Mouse (Mus musculus): ENCODE data around the gene Map3k11. TPM values are rescaled to one million over a fixed set of nuclear protein-coding genes. Genes with fewer than 3 reads are reported as not detected.
A peak's percentile ranks its signal among the peaks of the same experiment; 100 is the strongest.

Map3k11 gene
- polyA plus RNA-seq (2015; fragmentation: Nextera tagmentation; extraction: Ambion mirVana): 19.2 and 20.5 TPM in 2 replicates

GRCm38 (mm10) chr19:5688200-5689087 lies at the start of gene Map3k11, which contains the start of gene Pcnx3:
Map3k11 (plus strand) TSS chr19:5688742.
Pcnx3 (minus strand) TSS chr19:5688908.
- under 1% methylated on average over 69 of the region's 69 CpGs for WGBS
- H3K9me3 ChIP-seq: no peaks in the 10 kb centered on the region
- peak; percentile 88 for ATAC-seq (ENCODE audit: insufficient number of reproducible peaks, insufficient read depth, low FRiP score, low TSS enrichment, low read depth)
- peaks cover 59% of the 10 kb centered on the region for H3K36me3 ChIP-seq
- H3K9ac ChIP-seq: peak within 1 kb of the TSS; percentile 94
- peak within 1 kb of the TSS; percentile 100 for H3K4me2 ChIP-seq
- H3K27ac ChIP-seq: peak within 1 kb of the TSS; percentile 94
- H3K27me3 ChIP-seq: no peaks in the 10 kb centered on the region
- peak within 1 kb of the TSS; percentile 97 for H3K4me3 ChIP-seq
- H3K4me1 ChIP-seq: peaks cover 46% of the 10 kb centered on the region

- 75% methylated on average over 9 of the region's 9 CpGs for WGBS
- Histone ChIP-seq H3K27me3 (no peaks in the 10 kb centered on the region), H3K27ac (no peak overlapping the region), H3K4me1 (peaks cover 18% of the 10 kb centered on the region), H3K36me3 (peaks cover 68% of the 10 kb centered on the region), H3K4me3 (no peak overlapping the region), H3K9ac (no peak overlapping the region), H3K9me3 (no peaks in the 10 kb centered on the region), H3K4me2 (no peak overlapping the region)
- no peak for ATAC-seq (ENCODE audit: insufficient number of reproducible peaks, insufficient read depth, low FRiP score, low TSS enrichment, low read depth)
These were observed 48.2 kb upstream of the Map3k11 start for GRCm38 (mm10) chr19:5640339-5640738.

DNA sequence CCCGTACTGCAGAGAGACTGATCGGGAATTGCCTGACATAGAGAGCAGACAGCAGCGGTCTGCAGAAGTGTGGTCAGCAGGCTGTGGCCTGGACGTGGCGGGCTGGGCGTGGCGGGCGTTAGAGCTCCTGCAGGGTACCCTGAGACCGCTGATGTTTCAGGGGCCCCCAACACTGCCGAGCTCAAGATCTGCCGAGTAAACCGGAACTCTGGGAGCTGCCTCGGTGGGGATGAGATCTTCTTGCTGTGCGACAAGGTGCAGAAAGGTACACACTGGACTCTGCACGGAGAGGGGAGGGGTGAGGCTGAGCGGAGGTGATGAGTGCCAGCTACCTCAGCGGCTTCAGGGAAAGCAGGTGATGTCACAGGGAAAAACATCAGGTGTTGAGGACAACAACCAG lies 47.5 kb upstream of the Map3k11 start:
- H3K4me3 ChIP-seq: no peak overlapping the region
- no peaks in the 10 kb centered on the region for H3K27me3 ChIP-seq
- 95% methylated on average over 17 of the region's 17 CpGs for WGBS
- H3K9ac ChIP-seq: no peak overlapping the region
- no peak overlapping the region for H3K27ac ChIP-seq
- H3K36me3 ChIP-seq: peaks cover 75% of the 10 kb centered on the region
- no peak overlapping the region for H3K4me2 ChIP-seq
- ATAC-seq (ENCODE audit: insufficient number of reproducible peaks, insufficient read depth, low FRiP score, low TSS enrichment, low read depth): no peak
- no peaks in the 10 kb centered on the region for H3K9me3 ChIP-seq
- peaks cover 18% of the 10 kb centered on the region for H3K4me1 ChIP-seq

DNA sequence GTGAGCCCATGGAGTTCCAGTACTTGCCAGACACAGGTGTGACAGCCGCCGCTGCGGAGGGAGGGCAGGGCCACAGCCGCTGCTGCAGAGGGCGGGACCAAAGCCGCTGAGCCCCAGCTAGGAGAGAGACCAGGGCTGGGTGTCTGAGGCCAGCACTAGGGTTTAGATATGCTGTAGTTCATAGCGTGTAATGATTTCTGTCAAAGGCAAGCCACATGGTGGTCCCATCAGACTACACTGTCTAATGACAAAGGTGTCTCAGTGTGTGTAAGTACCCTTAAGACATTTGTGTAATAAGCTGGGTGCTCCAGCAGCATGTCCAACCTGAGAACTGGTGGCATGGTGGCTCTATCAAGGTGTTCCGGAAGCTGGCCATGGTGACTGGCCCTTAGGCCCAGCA lies 46.9 kb upstream of the Map3k11 start:
- Histone ChIP-seq H3K4me3 (no peak overlapping the region), H3K9ac (0 out of 2 replicates have a peak overlapping the region, but pooled peaks have one; percentile 32), H3K4me1 (peaks cover 16% of the 10 kb centered on the region), H3K9me3 (no peaks in the 10 kb centered on the region), H3K36me3 (peaks cover 81% of the 10 kb centered on the region), H3K27ac (no peak overlapping the region), H3K4me2 (no peak overlapping the region), H3K27me3 (no peaks in the 10 kb centered on the region)
- ATAC-seq (ENCODE audit: insufficient number of reproducible peaks, insufficient read depth, low FRiP score, low TSS enrichment, low read depth): no peak
- 91% methylated on average over 8 of the region's 8 CpGs for WGBS

DNA sequence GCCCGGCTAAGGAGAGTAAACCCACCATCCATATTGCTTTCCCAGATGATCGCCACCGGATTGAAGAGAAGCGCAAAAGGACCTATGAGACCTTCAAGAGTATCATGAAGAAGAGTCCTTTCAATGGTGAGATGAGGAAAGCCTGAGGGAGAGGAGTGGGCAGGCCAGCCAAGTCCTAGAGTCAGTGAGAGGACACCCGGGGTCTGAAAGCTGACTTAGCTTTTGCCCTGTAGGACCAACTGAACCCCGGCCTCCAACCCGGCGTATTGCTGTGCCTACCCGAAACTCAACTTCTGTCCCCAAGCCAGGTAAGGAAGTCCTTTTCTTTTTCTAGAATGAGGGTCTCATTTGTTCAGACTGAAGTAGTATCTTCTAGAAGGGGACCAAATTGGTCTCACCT lies 43.3 kb upstream of the Map3k11 start:
- 95% methylated on average over 9 of the region's 9 CpGs for WGBS
- Histone ChIP-seq H3K9me3 (no peaks in the 10 kb centered on the region), H3K9ac (no peak overlapping the region), H3K27me3 (no peaks in the 10 kb centered on the region), H3K36me3 (peaks cover 80% of the 10 kb centered on the region), H3K27ac (no peak overlapping the region), H3K4me1 (peaks cover 15% of the 10 kb centered on the region), H3K4me2 (no peak overlapping the region), H3K4me3 (no peak overlapping the region)
- ATAC-seq (ENCODE audit: insufficient number of reproducible peaks, insufficient read depth, low FRiP score, low TSS enrichment, low read depth): no peak

DNA sequence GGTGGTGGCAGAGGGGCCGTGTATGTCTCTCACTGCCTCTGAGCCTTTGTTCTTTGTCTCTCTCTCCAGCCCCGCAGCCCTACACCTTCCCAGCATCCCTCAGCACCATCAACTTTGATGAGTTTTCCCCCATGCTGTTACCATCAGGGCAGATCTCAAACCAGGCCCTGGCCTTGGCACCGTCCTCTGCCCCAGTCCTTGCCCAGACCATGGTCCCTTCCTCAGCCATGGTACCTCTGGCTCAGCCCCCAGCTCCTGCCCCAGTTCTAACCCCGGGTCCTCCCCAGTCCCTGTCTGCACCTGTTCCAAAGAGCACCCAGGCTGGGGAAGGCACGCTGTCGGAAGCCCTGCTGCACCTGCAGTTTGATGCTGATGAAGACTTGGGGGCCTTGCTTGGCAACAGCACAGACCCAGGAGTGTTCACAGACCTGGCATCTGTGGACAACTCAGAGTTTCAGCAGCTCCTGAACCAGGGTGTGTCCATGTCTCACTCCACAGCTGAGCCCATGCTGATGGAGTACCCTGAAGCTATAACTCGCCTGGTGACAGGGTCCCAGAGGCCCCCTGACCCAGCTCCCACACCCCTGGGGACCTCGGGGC lies 41.7 kb upstream of the Map3k11 start:
- H3K27me3 ChIP-seq: no peaks in the 10 kb centered on the region
- no peak overlapping the region for H3K4me2 ChIP-seq
- no peak for ATAC-seq (ENCODE audit: insufficient number of reproducible peaks, insufficient read depth, low FRiP score, low TSS enrichment, low read depth)
- no peak overlapping the region for H3K4me3 ChIP-seq
- peaks cover 80% of the 10 kb centered on the region for H3K36me3 ChIP-seq
- H3K9ac ChIP-seq: no peak overlapping the region
- H3K4me1 ChIP-seq: peaks cover 15% of the 10 kb centered on the region
- no peak overlapping the region for H3K27ac ChIP-seq
- 91% methylated on average over 8 of the region's 8 CpGs for WGBS
- H3K9me3 ChIP-seq: no peaks in the 10 kb centered on the region

DNA sequence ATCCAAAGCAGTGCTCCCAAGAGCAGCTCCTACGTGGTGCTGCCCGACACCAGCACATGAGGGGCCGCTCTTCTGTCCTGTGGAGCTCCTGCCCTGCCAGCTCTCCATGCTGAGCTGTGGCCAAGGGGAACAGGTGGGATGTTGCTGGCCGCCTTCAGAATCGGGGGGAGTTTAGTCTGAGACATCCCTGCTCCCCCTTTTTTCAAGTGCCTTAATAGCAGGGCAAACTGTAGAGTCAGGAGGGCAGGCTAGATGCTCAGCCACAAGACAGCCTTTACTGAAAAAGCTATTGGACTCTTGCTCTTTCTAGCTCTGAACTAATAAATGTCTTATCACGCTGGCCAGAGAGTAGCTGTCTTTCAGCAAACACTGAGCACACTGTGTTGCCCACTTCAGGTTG lies 40.8 kb upstream of the Map3k11 start:
- Histone ChIP-seq H3K36me3 (peaks cover 79% of the 10 kb centered on the region), H3K9ac (no peak overlapping the region)

DNA sequence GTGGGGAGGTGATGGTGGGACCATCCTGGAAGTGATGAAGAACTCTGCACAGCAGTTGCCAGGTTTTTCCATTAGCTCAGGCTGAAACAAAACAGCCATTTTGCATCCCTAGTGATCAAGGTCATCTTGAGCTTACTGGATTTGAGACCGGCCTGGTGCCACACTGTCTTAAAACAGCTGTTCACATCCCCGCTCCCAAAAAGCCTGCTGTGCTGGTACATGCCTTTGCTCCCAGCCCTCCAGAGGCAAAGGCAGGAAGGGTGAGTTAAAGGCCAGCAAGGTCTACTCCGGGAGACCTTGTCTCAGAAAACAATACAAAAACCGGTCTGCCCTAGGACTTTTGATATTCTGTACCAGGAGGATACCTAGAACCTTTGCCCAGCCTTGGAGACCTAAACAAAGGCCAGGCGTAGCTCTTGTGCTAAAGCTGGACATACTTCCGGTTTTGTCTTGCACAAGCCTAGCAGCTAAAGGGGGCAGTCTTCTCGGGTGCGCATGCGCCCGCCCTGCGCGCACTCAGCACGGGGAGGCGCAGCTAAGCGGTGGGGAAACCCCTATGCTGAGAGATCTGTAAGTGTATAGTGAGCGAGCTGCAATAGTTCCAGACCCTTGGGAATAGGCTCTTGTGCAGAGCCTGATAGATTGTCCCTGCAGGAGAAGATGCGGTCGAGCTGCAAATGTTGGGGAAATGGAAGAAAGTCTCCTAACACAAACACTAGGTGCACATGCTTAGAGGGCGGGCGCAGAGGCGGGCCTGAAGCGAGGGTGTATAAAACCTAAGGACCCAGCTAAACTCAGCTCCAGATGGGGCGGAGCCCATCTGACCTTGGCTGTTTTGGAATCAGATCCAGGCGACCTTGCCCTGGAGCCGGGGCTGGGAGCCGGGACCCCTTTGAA lies 39.9 kb upstream of the Map3k11 start:
- Histone ChIP-seq H3K4me1 (peaks cover 15% of the 10 kb centered on the region), H3K4me3 (peak overlapping the region; percentile 39), H3K4me2 (peak overlapping the region; percentile 67), H3K27me3 (peaks cover under 1% of the 10 kb centered on the region), H3K27ac (peak overlapping the region; percentile 87), H3K9me3 (no peaks in the 10 kb centered on the region), H3K36me3 (peaks cover 71% of the 10 kb centered on the region), H3K9ac (peak overlapping the region; percentile 67)
- 12% methylated on average over 26 of the region's 26 CpGs for WGBS
- ATAC-seq (ENCODE audit: insufficient number of reproducible peaks, insufficient read depth, low FRiP score, low TSS enrichment, low read depth): peak; percentile 78

More for the DNA sequence above, 40.8 kb upstream of the Map3k11 start:
- Histone ChIP-seq H3K4me1 (peaks cover 15% of the 10 kb centered on the region), H3K27me3 (no peaks in the 10 kb centered on the region), H3K4me2 (no peak overlapping the region), H3K4me3 (no peak overlapping the region), H3K9me3 (no peaks in the 10 kb centered on the region), H3K27ac (no peak overlapping the region)
- ATAC-seq (ENCODE audit: insufficient number of reproducible peaks, insufficient read depth, low FRiP score, low TSS enrichment, low read depth): no peak
- WGBS: 93% methylated on average over 6 of the region's 6 CpGs

DNA sequence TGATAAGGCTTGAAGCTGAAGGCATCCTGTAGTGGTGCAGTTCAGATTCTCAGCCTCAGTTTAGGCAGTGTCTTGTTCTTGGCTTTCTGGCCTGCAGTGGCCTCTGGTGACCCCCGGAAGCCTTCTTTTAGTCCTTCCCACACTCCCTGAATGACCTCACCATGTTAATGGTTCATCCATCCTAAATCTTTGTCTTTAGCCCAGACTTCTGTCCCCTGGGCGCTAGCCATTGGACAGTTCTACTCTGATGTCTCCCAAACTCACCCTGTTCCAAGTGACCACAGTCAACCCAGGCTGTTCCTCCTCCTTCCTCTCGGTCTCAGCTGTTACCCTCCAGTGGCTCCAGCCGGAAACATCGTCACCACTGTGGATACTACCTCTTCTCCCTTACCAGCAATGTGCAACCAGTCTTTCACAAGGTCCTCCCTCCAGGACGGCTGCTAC lies 39.2 kb upstream of the Map3k11 start:
- no peak for ATAC-seq (ENCODE audit: insufficient number of reproducible peaks, insufficient read depth, low FRiP score, low TSS enrichment, low read depth)
- Histone ChIP-seq H3K36me3 (peaks cover 65% of the 10 kb centered on the region), H3K4me3 (peak overlapping the region; percentile 39)

DNA sequence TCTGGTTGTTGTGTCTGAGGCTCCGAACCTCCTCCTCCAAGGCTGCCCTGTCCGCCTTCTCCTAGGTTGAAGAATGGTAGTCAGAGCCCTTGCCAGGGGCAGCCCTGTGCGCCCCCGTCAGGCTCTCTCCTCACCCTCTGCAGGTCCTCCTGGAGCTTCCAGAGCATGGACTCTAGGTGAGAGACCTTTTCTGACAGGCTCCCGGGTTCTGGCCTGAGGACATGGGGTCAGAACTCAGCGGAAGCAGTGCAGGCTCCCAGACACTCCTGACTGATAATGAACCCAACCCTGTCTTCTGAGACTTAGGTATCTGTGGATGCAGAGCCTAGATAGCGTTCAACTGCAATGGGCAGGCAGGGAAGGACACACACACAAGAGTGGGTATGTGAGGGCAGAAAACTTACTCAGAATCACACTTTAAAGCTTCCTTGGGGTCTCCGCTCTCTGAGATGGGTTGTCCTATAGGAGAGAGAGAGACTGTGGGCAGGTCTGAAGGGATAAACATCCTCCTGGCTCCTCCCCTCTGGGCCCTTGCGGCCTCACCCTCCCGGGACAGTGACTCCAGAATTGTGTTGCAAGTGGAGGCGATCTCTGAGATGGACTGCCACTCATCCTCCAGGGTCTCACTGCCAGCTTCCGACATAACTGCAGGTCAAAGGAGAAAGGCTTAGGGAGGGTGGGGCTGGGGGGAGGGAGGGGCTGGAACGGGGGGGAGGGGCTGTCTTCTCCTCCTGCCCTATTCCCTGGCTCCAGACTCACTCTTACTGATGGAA lies 36.9 kb upstream of the Map3k11 start:
- WGBS: 54% methylated on average over 13 of the region's 13 CpGs
- ATAC-seq (ENCODE audit: insufficient number of reproducible peaks, insufficient read depth, low FRiP score, low TSS enrichment, low read depth): no peak
- no peak overlapping the region for H3K4me3 ChIP-seq

More for the DNA sequence above, 39.2 kb upstream of the Map3k11 start:
- WGBS: 64% methylated on average over 6 of the region's 6 CpGs
- Histone ChIP-seq H3K4me1 (peaks cover 22% of the 10 kb centered on the region), H3K9me3 (no peaks in the 10 kb centered on the region), H3K9ac (peak overlapping the region; percentile 67), H3K27ac (peak overlapping the region; percentile 87), H3K4me2 (peak overlapping the region; percentile 67), H3K27me3 (peaks cover 8% of the 10 kb centered on the region)

More for the DNA sequence above, 36.9 kb upstream of the Map3k11 start:
- Histone ChIP-seq H3K9me3 (no peaks in the 10 kb centered on the region), H3K4me2 (no peak overlapping the region), H3K27me3 (peaks cover 31% of the 10 kb centered on the region), H3K4me1 (peaks cover 30% of the 10 kb centered on the region), H3K36me3 (peaks cover 44% of the 10 kb centered on the region), H3K9ac (no peak overlapping the region), H3K27ac (no peak overlapping the region)
